16 mouse cellular contexts compared by ENCODE assay signal in the genomic region with DNA sequence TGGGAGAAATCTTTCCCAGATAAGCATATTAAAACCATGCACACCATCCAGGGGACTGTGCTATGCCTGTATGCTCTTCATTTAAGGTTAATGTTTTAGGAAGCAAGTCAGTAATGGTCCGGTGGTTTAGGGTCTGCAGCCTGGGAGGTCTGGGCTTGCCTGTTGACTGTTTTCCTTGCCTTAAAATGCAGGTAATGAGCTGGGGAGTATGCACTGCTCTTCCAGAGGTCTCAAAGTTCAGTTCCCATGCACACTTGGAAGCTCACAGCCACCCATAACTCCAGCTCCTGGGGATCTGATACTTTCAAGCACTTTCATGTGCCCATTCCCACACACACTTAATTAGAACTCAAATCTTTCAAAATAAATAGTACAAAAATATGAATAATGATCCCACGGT. TPM values are rescaled to one million over a fixed set of nuclear protein-coding genes. Genes with fewer than 3 reads are reported as not detected.
A peak's percentile ranks its signal among the peaks of the same experiment; 100 is the strongest.
DNase-seq lines count a peak whose midpoint lies in the region; ATAC-seq and TF ChIP-seq lines count a peak whose summit lies in the region.
"Had no signal": no experiment of that assay in that cellular context is flagged by ENCODE, and none has a peak within 500 bp of the region (broad histone marks: within the 10 kb centered on the region; RNA-seq: fewer than 3 reads in every experiment).

No protein-coding gene starts in this region.

- no peak overlapping the region for H3K9ac ChIP-seq in forebrain, embryonic 12.5 days
- H3K9ac ChIP-seq in forebrain, postnatal 0 days: no peak overlapping the region
- no peak overlapping the region for H3K9ac ChIP-seq in kidney, embryonic 16.5 days (replicated peaks; ENCODE audit: low read length)
- peak overlapping the region; percentile 3; the same call in 1 of the 2 replicates for H3K9ac ChIP-seq in liver, embryonic 15.5 days
- H3K9ac ChIP-seq: embryonic facial prominence, embryonic 15.5 days; lung, embryonic 15.5 days had no signal

- peak overlapping the region; percentile 73 for H3K27ac ChIP-seq in forebrain, embryonic 12.5 days
- no peak overlapping the region for H3K27ac ChIP-seq in forebrain, postnatal 0 days (ENCODE audit: low read depth, low read length)
- peak overlapping the region; percentile 57; the same call in 1 of the 2 replicates for H3K27ac ChIP-seq in kidney, embryonic 16.5 days (ENCODE audit: low read length)
- peak overlapping the region; percentile 95 for H3K27ac ChIP-seq in liver, embryonic 15.5 days (replicated peaks)
- H3K27ac ChIP-seq: embryonic facial prominence, embryonic 15.5 days; lung, embryonic 15.5 days; macrophage had no signal

- no peak overlapping the region for H3K4me3 ChIP-seq in forebrain, embryonic 12.5 days (replicated peaks)
- H3K4me3 ChIP-seq in forebrain, postnatal 0 days (ENCODE audit: low read depth, low read length): no peak overlapping the region
- no peak overlapping the region for H3K4me3 ChIP-seq in kidney, embryonic 16.5 days (ENCODE audit: low read length)
- no peak overlapping the region for H3K4me3 ChIP-seq in liver, embryonic 15.5 days (replicated peaks)
- H3K4me3 ChIP-seq: embryonic facial prominence, embryonic 15.5 days; lung, embryonic 15.5 days had no signal

- TF ChIP-seq CTCF in forebrain, postnatal 0 days (IDR thresholded peaks at IDR 0.05; ENCODE audit: low read depth): no peak

- DNase-seq in forebrain, postnatal 0 days: no peak
- DNase-seq in kidney, adult 18-20 months: peak; percentile 30
- DNase-seq in kidney, postnatal 10 days: no peak
- no peak for DNase-seq in urinary bladder, postnatal 4 days (ENCODE audit: low spot score in 2 of 2)
- no peak for DNase-seq in adrenal gland, postnatal 14 days
- DNase-seq: embryo, embryonic 11 days; gastrocnemius, postnatal 10 days; heart, adult 18-20 months; thymus, postnatal 14 days had no signal

- peaks cover 37% of the 10 kb centered on the region for H3K4me1 ChIP-seq in forebrain, embryonic 12.5 days
- H3K4me1 ChIP-seq in forebrain, postnatal 0 days (ENCODE audit: insufficient read depth): 0 out of 2 replicates have a peak, but pooled peaks cover 8% of the 10 kb centered on the region
- peaks cover 45% of the 10 kb centered on the region for H3K4me1 ChIP-seq in kidney, embryonic 16.5 days (ENCODE audit: insufficient read depth, low read length)
- H3K4me1 ChIP-seq in liver, embryonic 15.5 days (replicated peaks): peaks cover 66% of the 10 kb centered on the region

- H3K27me3 ChIP-seq in forebrain, embryonic 12.5 days: no peaks in the 10 kb centered on the region
- H3K27me3 ChIP-seq in forebrain, postnatal 0 days (ENCODE audit: insufficient read depth, low read length): no peaks in the 10 kb centered on the region
- H3K27me3 ChIP-seq in kidney, embryonic 16.5 days (ENCODE audit: insufficient read depth, low read length): no peaks in the 10 kb centered on the region
- no peaks in the 10 kb centered on the region for H3K27me3 ChIP-seq in liver, embryonic 15.5 days
- H3K27me3 ChIP-seq: embryonic facial prominence, embryonic 15.5 days; lung, embryonic 15.5 days had no signal

- no peak for ATAC-seq in forebrain, embryonic 12.5 days (ENCODE audit: low FRiP score)
- no peak for ATAC-seq in forebrain, postnatal 0 days
- peak; percentile 66 for ATAC-seq in kidney, embryonic 16.5 days (ENCODE audit: low FRiP score, low TSS enrichment)
- ATAC-seq in liver, embryonic 15.5 days (ENCODE audit: insufficient read depth): no peak

- H3K9me3 ChIP-seq in forebrain, embryonic 12.5 days: no peaks in the 10 kb centered on the region
- H3K9me3 ChIP-seq in forebrain, postnatal 0 days (ENCODE audit: low read length): no peaks in the 10 kb centered on the region
- H3K9me3 ChIP-seq in kidney, embryonic 16.5 days (ENCODE audit: low read length): no peaks in the 10 kb centered on the region
- no peaks in the 10 kb centered on the region for H3K9me3 ChIP-seq in liver, embryonic 15.5 days (replicated peaks)
- H3K9me3 ChIP-seq: embryonic facial prominence, embryonic 15.5 days; lung, embryonic 15.5 days had no signal

- H3K36me3 ChIP-seq in forebrain, embryonic 12.5 days (replicated peaks): peaks cover 26% of the 10 kb centered on the region
- no peaks in the 10 kb centered on the region for H3K36me3 ChIP-seq in forebrain, postnatal 0 days (ENCODE audit: insufficient read depth)
- 0 out of 2 replicates have a peak, but pooled peaks cover 3% of the 10 kb centered on the region for H3K36me3 ChIP-seq in kidney, embryonic 16.5 days (ENCODE audit: insufficient read depth, low read length)
- H3K36me3 ChIP-seq in liver, embryonic 15.5 days (replicated peaks): peaks cover 37% of the 10 kb centered on the region

- 92% methylated on average over 2 of the region's 2 CpGs for WGBS in forebrain, embryonic 12.5 days
- 88% methylated on average over 2 of the region's 2 CpGs for WGBS in forebrain, postnatal 0 days
- 57% methylated on average over 2 of the region's 2 CpGs for WGBS in kidney, embryonic 16.5 days
- WGBS in liver, embryonic 15.5 days (ENCODE audit: insufficient replicate concordance): 84% methylated on average over 2 of the region's 2 CpGs

- H3K4me2 ChIP-seq in forebrain, embryonic 12.5 days: no peak overlapping the region
- no peak overlapping the region for H3K4me2 ChIP-seq in forebrain, postnatal 0 days (ENCODE audit: low read depth)
- no peak overlapping the region for H3K4me2 ChIP-seq in kidney, embryonic 16.5 days (replicated peaks; ENCODE audit: low read depth, low read length)
- H3K4me2 ChIP-seq in liver, embryonic 15.5 days: peak overlapping the region; percentile 92; the same call in 1 of the 2 replicates
- H3K4me2 ChIP-seq: embryonic facial prominence, embryonic 15.5 days; lung, embryonic 15.5 days; midbrain, embryonic 11.5 days had no signal

RNA-seq across cellular contexts. Expression of gene Gtpbp1, which starts 5.9 kb away (rescaled TPM):
- polyA plus RNA-seq in forebrain, embryonic 12.5 days (2016; fragmentation: Nextera tagmentation; extraction: Ambion mirVana): 51.5 and 55.7 TPM in 2 replicates
- total RNA-seq in forebrain, postnatal 0 days (2014; rRNA removed): 74.2 and 78.1 TPM in 2 replicates
- polyA plus RNA-seq in forebrain, postnatal 0 days (2015; fragmentation: Nextera tagmentation; extraction: Ambion mirVana): 43.4 and 47.6 TPM in 2 replicates
- polyA plus RNA-seq in kidney, embryonic 16.5 days (2015; fragmentation: Nextera tagmentation; extraction: Ambion mirVana): 32.7 and 36.6 TPM in 2 replicates
- polyA plus RNA-seq in liver, embryonic 15.5 days (2015; fragmentation: Nextera tagmentation; extraction: Ambion mirVana): 29.9 and 33.5 TPM in 2 replicates
- 26.1 and 35.8 TPM in 2 replicates for total RNA-seq in adrenal gland, postnatal 14 days (2021)

RNA-seq across cellular contexts. Expression of gene Josd1, which starts 8.8 kb away (rescaled TPM):
- 24.1 and 24.5 TPM in 2 replicates for polyA plus RNA-seq in forebrain, embryonic 12.5 days (2016; fragmentation: Nextera tagmentation; extraction: Ambion mirVana)
- 49.2 and 54.1 TPM in 2 replicates for total RNA-seq in forebrain, postnatal 0 days (2014; rRNA removed)
- polyA plus RNA-seq in forebrain, postnatal 0 days (2015; fragmentation: Nextera tagmentation; extraction: Ambion mirVana): 18.6 and 20.2 TPM in 2 replicates
- 18.2 and 19.6 TPM in 2 replicates for polyA plus RNA-seq in kidney, embryonic 16.5 days (2015; fragmentation: Nextera tagmentation; extraction: Ambion mirVana)
- polyA plus RNA-seq in liver, embryonic 15.5 days (2015; fragmentation: Nextera tagmentation; extraction: Ambion mirVana): 20.1 and 22.3 TPM in 2 replicates
- total RNA-seq in adrenal gland, postnatal 14 days (2021): 38.0 and 43.9 TPM in 2 replicates

RNA-seq across cellular contexts. Expression of gene Tomm22, which starts 25.8 kb away (rescaled TPM):
- 266 and 274 TPM in 2 replicates for polyA plus RNA-seq in forebrain, embryonic 12.5 days (2016; fragmentation: Nextera tagmentation; extraction: Ambion mirVana)
- total RNA-seq in forebrain, postnatal 0 days (2014; rRNA removed): 132 and 167 TPM in 2 replicates
- 248 and 266 TPM in 2 replicates for polyA plus RNA-seq in forebrain, postnatal 0 days (2015; fragmentation: Nextera tagmentation; extraction: Ambion mirVana)
- polyA plus RNA-seq in kidney, embryonic 16.5 days (2015; fragmentation: Nextera tagmentation; extraction: Ambion mirVana): 262 and 263 TPM in 2 replicates
- polyA plus RNA-seq in liver, embryonic 15.5 days (2015; fragmentation: Nextera tagmentation; extraction: Ambion mirVana): 124 and 134 TPM in 2 replicates
- 116 and 120 TPM in 2 replicates for total RNA-seq in adrenal gland, postnatal 14 days (2021)

RNA-seq across cellular contexts. Expression of gene Cby1, which starts 37.5 kb away (rescaled TPM):
- polyA plus RNA-seq in forebrain, embryonic 12.5 days (2016; fragmentation: Nextera tagmentation; extraction: Ambion mirVana): 89.3 and 90.6 TPM in 2 replicates
- 70.3 and 107 TPM in 2 replicates for total RNA-seq in forebrain, postnatal 0 days (2014; rRNA removed)
- 117 and 119 TPM in 2 replicates for polyA plus RNA-seq in forebrain, postnatal 0 days (2015; fragmentation: Nextera tagmentation; extraction: Ambion mirVana)
- polyA plus RNA-seq in kidney, embryonic 16.5 days (2015; fragmentation: Nextera tagmentation; extraction: Ambion mirVana): 59.5 and 59.8 TPM in 2 replicates
- 12.3 and 12.7 TPM in 2 replicates for polyA plus RNA-seq in liver, embryonic 15.5 days (2015; fragmentation: Nextera tagmentation; extraction: Ambion mirVana)
- 21.9 and 24.8 TPM in 2 replicates for total RNA-seq in adrenal gland, postnatal 14 days (2021)

RNA-seq across cellular contexts. Expression of gene Fam227a, which starts 37.8 kb away (rescaled TPM):
- 5.1 and 5.4 TPM in 2 replicates for polyA plus RNA-seq in forebrain, embryonic 12.5 days (2016; fragmentation: Nextera tagmentation; extraction: Ambion mirVana)
- 17.1 and 25.7 TPM in 2 replicates for total RNA-seq in forebrain, postnatal 0 days (2014; rRNA removed)
- polyA plus RNA-seq in forebrain, postnatal 0 days (2015; fragmentation: Nextera tagmentation; extraction: Ambion mirVana): 1.0 and 1.9 TPM in 2 replicates
- polyA plus RNA-seq in kidney, embryonic 16.5 days (2015; fragmentation: Nextera tagmentation; extraction: Ambion mirVana): 1.1 and 1.4 TPM in 2 replicates
- 0.05 and 0.12 TPM in 2 replicates for polyA plus RNA-seq in liver, embryonic 15.5 days (2015; fragmentation: Nextera tagmentation; extraction: Ambion mirVana)
- total RNA-seq in adrenal gland, postnatal 14 days (2021): 2.6 and 4.8 TPM in 2 replicates
